Mouse (Mus musculus): ENCODE results near the gene Sephs2. TPM values are rescaled to one million over a fixed set of nuclear protein-coding genes. Genes with fewer than 3 reads are reported as not detected.

Gene Sephs2
- total RNA-seq, 2 experiments from 2014 or later = 22.1 to 23.7 TPM

DNA sequence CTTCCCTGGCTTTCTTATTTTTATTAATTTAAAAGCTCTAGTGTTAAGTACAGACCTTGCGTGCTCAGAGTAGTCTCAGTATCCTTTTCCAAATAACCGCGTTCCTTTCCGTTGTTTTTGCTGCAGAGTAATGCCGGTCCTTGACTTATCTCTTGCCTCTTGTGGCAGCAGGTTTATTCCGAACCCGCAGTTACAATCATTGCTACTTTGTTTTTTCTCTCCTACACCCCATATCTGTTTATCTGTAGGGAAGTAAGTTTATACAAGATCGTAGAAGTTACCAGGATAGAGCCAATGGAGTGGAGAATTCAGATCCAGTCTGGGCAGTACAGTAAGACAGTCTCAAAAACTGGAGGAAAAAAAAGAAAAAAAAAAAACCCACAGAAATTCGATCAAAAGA, 40.1 kb downstream of the Sephs2 start:
- DNase-seq (ENCODE audit: low spot score in 2 of 2) = no peak

GRCm38 (mm10) chr7:127233368-127233749, 40.5 kb downstream of the Sephs2 start:
- no peak for DNase-seq (ENCODE audit: low spot score in 2 of 2)

DNA sequence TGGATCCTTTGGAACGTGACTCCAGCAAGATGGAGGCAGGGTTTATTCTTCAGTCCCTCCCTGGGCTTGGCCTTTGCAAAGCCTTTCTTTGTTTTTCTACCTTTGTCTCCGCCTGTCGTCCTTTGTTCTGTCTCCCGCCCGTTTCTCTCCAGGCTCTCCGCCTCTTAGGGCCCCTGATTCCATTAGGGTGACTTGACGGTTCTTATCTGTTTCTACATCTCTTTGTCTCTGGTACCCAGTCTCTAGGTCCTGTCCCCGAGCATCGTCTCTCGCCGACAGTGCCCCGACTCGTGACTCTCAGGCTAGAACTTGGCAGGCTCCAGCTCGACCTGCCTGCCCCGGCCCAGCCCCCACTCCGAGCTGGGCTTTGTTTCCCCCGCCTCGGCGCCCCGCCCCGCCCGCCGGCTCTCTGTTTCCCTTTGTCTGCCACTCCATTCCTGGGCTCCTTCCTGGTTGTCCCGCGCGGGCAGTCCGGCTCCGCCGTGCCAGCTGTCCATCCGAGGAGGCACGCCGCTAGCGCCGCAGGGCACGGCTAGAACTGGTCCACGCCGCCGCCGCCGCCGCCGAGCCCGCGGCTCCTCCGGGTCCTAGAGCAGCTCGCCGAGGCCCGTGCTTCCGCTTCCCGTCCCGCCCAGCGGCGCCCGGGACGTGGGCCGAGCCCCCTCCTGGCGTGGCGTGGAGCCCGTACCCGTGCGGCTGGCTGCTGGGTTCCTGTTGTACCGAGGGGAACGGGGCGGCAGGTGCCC, 41.1 kb downstream of the Sephs2 start, which contains the start of the genes Zfp553 and Sept1:
TSS of gene Zfp553 (plus strand) at position 440 of the 746 bp plus-strand sequence.
TSS of gene Sept1 (minus strand) at position 509 of the 746 bp plus-strand sequence.
- DNase-seq (ENCODE audit: low spot score in 2 of 2) = peak; percentile 85

DNA sequence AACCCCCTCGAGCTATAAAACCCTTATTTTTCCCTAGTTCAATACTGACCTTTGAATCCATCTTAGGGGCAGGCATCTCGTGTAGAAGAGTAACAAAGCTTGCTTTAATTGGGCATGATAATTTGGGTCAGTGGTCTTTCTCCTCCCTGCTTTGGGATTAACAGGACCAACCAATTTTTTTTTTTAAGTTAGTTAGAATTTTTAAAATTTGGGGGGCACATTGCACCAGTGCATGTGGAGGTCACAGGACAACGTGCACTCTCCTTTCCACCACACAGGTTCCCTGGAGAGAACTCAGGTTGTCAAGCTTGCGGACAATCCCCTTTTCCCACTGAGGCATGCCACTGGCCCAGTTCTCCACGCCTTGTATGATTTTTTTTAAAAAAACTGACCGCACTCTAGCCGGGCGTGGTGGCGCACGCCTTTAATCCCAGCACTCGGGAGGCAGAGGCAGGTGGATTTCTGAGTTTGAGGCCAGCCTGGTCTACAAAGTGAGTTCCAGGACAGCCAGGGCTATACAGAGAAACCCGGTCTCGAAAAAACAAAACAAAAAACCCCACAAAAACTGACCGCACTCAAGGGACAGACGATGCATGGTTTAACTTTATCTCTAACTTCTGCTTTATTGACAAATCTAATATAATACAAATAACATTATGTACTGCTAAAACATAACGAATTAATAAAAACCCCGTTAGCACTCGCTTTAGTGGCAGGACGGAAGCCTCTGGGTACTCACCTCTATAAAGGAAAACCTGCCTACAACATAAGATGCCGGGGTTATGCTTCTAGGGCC, 41.8 kb downstream of the Sephs2 start:
- DNase-seq (ENCODE audit: low spot score in 2 of 2) = no peak

DNA sequence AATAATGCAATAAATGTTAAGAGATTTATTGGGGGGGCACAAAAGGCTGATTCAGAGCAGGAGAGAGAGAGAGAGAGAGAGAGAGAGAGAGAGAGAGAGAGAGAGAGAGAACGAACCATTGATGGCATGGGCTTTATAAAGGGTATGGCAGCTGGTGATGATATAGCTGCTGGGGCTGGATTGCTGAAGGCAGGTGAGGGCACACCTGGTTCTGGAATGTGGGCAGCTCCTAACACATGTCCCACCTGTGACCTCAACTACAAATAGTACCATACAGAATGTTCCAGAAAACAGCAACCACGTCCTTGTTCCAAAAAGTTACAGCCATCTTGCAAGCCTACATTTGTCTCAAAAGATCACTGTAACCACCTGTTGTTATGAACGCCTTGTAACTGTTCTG, 42.5 kb downstream of the Sephs2 start:
- no peak for DNase-seq (ENCODE audit: low spot score in 2 of 2)

DNA sequence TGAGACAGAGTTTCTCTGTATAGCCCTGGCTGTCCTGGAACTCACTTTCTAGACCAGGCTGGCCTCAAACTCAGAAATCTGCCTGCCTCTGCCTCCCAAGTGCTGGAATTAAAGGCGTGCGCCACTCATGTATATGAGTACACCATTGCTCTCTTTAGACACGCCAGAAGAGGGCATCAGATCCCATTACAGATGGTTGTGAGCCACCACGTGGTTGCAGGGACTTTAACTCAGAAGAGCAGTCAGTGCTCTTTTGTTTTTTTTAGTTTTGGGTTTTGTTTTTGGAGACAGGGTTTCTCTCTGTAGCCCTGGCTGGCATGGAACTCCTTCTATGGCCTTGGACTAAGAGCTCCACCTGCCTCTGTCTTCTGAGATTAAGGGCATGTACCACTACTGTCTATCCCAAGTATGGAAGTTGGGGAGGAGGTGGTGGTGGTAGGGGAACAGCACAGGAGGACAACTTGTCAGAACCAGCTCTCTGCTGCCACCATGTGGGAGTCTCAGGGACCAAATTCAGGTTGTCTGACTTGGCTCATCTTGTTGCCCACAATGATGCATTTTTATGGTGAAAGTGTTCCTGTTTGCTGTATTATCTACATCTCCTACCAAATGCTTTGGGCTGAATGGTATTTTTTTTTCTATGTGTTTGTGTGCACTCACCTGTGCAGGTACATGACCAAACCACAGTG, 45.1 kb downstream of the Sephs2 start:
- DNase-seq (ENCODE audit: low spot score in 2 of 2) = peak; percentile 52 to 82

- DNase-seq (ENCODE audit: low spot score in 2 of 2) = no peak
Measured at GRCm38 (mm10) chr7:127225147-127225995, 48.5 kb downstream of the Sephs2 start.

DNA sequence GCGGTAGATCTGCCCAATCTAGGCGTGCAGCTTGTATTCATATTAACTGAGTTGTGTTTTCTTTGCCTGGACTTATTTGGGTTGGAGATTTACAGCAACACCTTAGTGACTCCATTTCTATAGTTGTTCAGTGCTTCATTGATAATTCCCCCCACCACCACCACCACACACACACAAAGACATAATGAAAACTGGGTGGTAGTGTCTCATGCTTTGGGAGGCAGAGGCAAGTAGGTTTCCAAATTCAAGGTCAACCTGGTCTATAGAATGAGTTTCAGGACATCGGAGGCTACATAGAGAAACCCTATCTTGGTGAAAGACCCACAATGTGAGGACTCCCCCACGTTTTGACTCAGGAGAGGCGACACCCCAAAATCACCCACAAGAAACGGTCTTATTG, 49.2 kb downstream of the Sephs2 start:
- DNase-seq (ENCODE audit: low spot score in 2 of 2) = no peak

DNA sequence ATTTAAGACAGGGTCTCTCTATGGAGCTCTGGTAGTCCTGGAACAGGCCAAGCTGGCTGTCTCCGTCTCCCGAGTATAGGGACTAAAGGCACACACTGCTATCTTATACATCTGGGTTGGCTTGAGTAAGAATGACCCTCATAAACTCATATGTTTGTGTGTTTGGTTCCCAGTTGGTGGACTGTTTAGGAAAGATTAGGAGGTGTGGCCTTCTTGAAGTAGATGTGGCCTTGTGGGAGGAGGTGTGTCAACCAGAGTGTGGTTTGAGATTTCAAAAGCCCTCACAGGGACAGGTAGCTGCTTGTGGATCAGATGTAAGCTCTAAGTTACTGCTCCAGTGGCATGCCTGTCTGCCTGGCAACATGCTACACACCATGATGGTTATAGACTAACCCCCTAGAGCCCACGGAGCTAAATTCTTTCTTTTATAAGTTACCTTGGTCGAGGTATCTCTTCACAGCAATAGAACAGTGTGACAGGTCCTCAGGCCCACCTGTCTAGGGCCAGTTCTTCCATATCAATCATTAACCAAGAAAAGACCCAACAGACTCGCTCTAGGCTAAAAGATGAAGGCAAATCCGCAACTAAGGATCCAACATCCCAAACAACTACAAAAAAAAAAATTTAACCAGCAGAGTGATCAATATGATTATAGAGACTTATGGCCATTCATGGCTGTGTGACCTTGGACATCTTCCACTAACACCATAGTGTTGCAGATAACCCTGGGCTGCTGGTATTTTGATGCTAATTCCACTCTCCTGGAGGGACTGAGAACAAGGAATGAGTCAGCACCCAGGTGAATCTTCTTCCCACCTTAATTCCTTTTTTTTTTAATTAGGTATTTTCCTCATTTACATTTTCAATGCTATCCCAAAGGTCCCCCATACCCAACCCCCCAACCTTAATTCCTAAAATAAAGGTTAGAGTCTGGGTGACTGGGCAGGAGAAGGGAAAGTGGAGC, 50.1 kb downstream of the Sephs2 start:
- DNase-seq (ENCODE audit: low spot score in 2 of 2) = no peak

DNA sequence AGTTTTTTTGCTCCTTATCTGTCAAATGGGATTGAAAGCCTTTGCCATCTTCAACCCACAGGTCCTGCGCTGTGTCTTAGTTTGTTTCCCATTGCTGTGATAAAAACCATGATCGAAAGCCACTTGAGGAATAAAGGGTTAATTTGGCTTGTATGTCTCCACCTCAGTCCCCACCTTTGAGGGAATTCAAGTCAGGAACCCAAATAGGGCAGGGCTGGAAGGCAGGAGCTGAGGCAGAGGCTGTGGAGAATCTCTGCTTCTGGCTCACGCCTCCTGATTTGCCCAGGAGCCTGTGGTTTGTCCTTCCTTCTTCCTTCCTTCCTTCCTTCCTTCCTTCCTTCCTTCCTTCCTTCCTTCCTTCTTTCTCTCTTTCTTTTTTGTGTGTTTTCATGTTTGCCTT, 50.7 kb downstream of the Sephs2 start:
- DNase-seq (ENCODE audit: low spot score in 2 of 2) = no peak

Other genes starting within 250 kb of the Sephs2 start
- 100 to 1,000 TPM; 129 to 131 TPM for gene Maz, start 247.0 kb downstream of the Sephs2 start, total RNA-seq (2021)
- gene Kif22, start 231.6 kb downstream of the Sephs2 start, total RNA-seq (2021) = 10 to 100 TPM; 21.7 to 26.2 TPM
- under 1 TPM in 1 of 2 experiments, not detected in 1; 0.47 TPM for gene Zg16, start 186.7 kb downstream of the Sephs2 start, total RNA-seq (2021)
- gene AI467606, start 182.7 kb downstream of the Sephs2 start, total RNA-seq (2021) = 1 to 10 TPM; 1.3 to 1.8 TPM
- 1 to 10 TPM; 4.6 to 5.2 TPM for gene Qprt, start 151.8 kb downstream of the Sephs2 start, total RNA-seq (2021)
- under 1 TPM; 0.54 to 0.91 TPM for gene Spn, start 136.2 kb downstream of the Sephs2 start, total RNA-seq (2021)
- 10 to 100 TPM; 47.4 to 55.9 TPM for gene Cd2bp2, start 78.0 kb downstream of the Sephs2 start, total RNA-seq (2021)
- gene Tbc1d10b, start 65.6 kb downstream of the Sephs2 start, total RNA-seq (2021) = 10 to 100 TPM; 48.0 to 51.7 TPM
- gene Mylpf, start 65.2 kb downstream of the Sephs2 start, total RNA-seq (2021) = over 10,000 TPM; 28,893 to 32,257 TPM
- gene Zfp553, start 41.0 kb downstream of the Sephs2 start, total RNA-seq (2021) = 1 to 10 TPM; 9.0 to 9.8 TPM
- gene Sept1, start 40.9 kb downstream of the Sephs2 start, total RNA-seq (2021) = 1 to 10 TPM; 7.4 to 7.6 TPM
- gene Zfp771, start 29.8 kb downstream of the Sephs2 start, total RNA-seq (2021) = 10 to 100 TPM; 23.7 to 29.6 TPM
- 10 to 100 TPM; 35.6 to 48.5 TPM for gene Dctpp1, start 13.3 kb downstream of the Sephs2 start, total RNA-seq (2021)
- 1 to 10 TPM; 1.8 to 2.8 TPM for gene Itgal, start 22.2 kb upstream of the Sephs2 start, total RNA-seq (2021)
- 10 to 100 TPM; 32.3 to 36.0 TPM for gene Zfp768, start 71.5 kb upstream of the Sephs2 start, total RNA-seq (2021)
- gene Zfp747, start 102.0 kb upstream of the Sephs2 start, total RNA-seq (2021) = 1 to 10 TPM; 4.6 to 6.9 TPM
- gene 9130019O22Rik, start 113.1 kb upstream of the Sephs2 start, total RNA-seq (2021) = 1 to 10 TPM; 2.8 to 3.3 TPM
- 1 to 10 TPM; 4.7 to 5.5 TPM for gene E430018J23Rik, start 119.6 kb upstream of the Sephs2 start, total RNA-seq (2021)
- gene Zfp764, start 132.8 kb upstream of the Sephs2 start, total RNA-seq (2021) = 1 to 10 TPM; 4.6 to 5.0 TPM
- gene Zfp688, start 148.0 kb upstream of the Sephs2 start, total RNA-seq (2021) = 1 to 10 TPM; 6.6 to 9.1 TPM
- 1 to 10 TPM; 3.3 to 3.4 TPM for gene Zfp689, start 175.1 kb upstream of the Sephs2 start, total RNA-seq (2021)
- gene Prr14, start 185.6 kb upstream of the Sephs2 start, total RNA-seq (2021) = 10 to 100 TPM; 26.1 to 32.5 TPM
- 10 to 100 TPM; 39.7 to 51.3 TPM for gene Fbrs, start 205.1 kb upstream of the Sephs2 start, total RNA-seq (2021)
- 10 to 100 TPM; 70.3 to 78.6 TPM for gene Srcap, start 237.9 kb upstream of the Sephs2 start, total RNA-seq (2021)
- 10 to 100 TPM; 15.0 to 19.1 TPM for gene Gm42715, start 245.5 kb upstream of the Sephs2 start, total RNA-seq (2021)

Data from gastrocnemius, postnatal 4 days (tissue).